Mouse (Mus musculus) erythroblast, embryonic 14.5 days (primary cell): ENCODE measurements at regions not wholly inside any gene's neighbourhood (a gene's known extent, or its start where the extent isn't known, plus 50 kb on each side); places are given as distances from the start of the nearest gene placed in this dataset.

ENCODE experiments used
- GATA1 ChIP-seq: IDR thresholded peaks from 2 replicates; pipeline ENCODE4 v1.6.1; 2012; ENCODE audit warnings: low read length, inconsistent platforms, mixed read lengths
- TAL1 ChIP-seq: IDR thresholded peaks from 3 replicates; pipeline ENCODE4 v1.6.1; 2012; ENCODE audit warnings: low read length, inconsistent platforms, mixed read lengths

DNA sequence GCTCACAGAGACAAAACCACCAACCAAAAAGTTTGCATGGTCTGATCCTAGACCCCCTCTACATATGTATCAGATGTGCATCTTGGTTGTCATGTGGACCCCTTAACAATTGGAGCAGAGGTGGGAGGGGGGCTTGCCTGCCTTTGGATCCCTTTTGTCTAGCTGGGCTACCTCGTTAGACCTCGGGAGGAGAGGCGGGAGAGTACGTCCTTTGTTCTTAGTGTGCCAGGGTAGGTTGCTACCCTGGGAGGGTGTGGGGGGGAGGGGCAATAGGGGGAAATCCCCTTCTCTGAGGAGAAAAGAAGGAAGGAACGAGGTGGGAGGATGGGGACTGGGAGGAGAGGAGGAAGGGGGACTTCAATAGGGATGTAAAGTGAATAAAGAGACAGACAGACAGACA, 58.5 kb upstream of the Coch start:
- TF ChIP-seq TAL1: no peak
- no peak for TF ChIP-seq GATA1
